Mouse (Mus musculus) hindbrain, postnatal 0 days (tissue): ENCODE measurements around the gene Ube3b. TPM values are rescaled to one million over a fixed set of nuclear protein-coding genes. Genes with fewer than 3 reads are reported as not detected.

ENCODE experiments used
- ATAC-seq: fragments of 200-750 bp; cut with Nextera tagmentation; 2 replicates; pipeline ENCODE4 v1.8.0; 2017; ENCODE audit warnings: mild to moderate bottlenecking, moderate TSS enrichment, moderate library complexity
- DNase-seq: peaks from one replicate; pipeline ENCODE4 v3.0.0-alpha.2; 2015; ENCODE audit warnings: low spot score
- H3K27ac ChIP-seq: fragments of 300-500 bp; sonication (generic); 2 replicates; pipeline ENCODE4 v1.5.1; 2014; ENCODE audit warnings: mild to moderate bottlenecking
- H3K27me3 ChIP-seq: fragments of 300-500 bp; sonication (generic); 2 replicates; pipeline ENCODE4 v1.6.1; 2014; ENCODE audit warnings: low read length, mixed read lengths; ENCODE audit not compliant: insufficient read depth
- H3K36me3 ChIP-seq: fragments of 300-500 bp; sonication (generic); 2 replicates; pipeline ENCODE4 v1.6.1; 2014; ENCODE audit warnings: low read length, mixed read lengths; ENCODE audit not compliant: insufficient read depth
- H3K4me1 ChIP-seq: fragments of 300-500 bp; sonication (generic); 2 replicates; pipeline ENCODE4 v1.6.1; 2014; ENCODE audit warnings: antibody characterized with exemption, low read length, mixed read lengths; ENCODE audit not compliant: insufficient read depth
- H3K4me2 ChIP-seq: fragments of 300-500 bp; sonication (generic); 2 replicates; pipeline ENCODE4 v1.6.1; 2014; ENCODE audit warnings: low read depth, mild to moderate bottlenecking, low read length, moderate library complexity, mixed read lengths
- H3K4me3 ChIP-seq: fragments of 300-500 bp; sonication (generic); 2 replicates; pipeline ENCODE4 v1.5.1; 2014; ENCODE audit warnings: low read length
- H3K9ac ChIP-seq: fragments of 300-500 bp; sonication (generic); replicated peaks from 2 replicates; pipeline ENCODE4 v1.6.1; 2014; ENCODE audit warnings: mild to moderate bottlenecking, low read length, moderate library complexity, mixed read lengths
- H3K9me3 ChIP-seq: fragments of 300-500 bp; sonication (generic); 2 replicates; pipeline ENCODE4 v1.6.1; 2016; ENCODE audit warnings: low read length, mixed read lengths
- CTCF ChIP-seq: IDR thresholded peaks from 2 replicates; pipeline ENCODE4 v1.5.1; 2016; ENCODE audit warnings: antibody characterized with exemption, control low read depth, low read depth
- WGBS: fragments of 180-500 bp; shearing (Covaris S2); extraction: QIAGEN DNeasy Blood & Tissue Kit; methylation state at CpG from one replicate; pipeline ENCODE4 v1.1.7; 2014; 5-methylcytosine and 5-hydroxymethylcytosine counted together
- polyA plus RNA-seq: library from polyadenylated mRNA; unstranded; fragments of >200 nt; fragmentation: Nextera tagmentation; extraction: Ambion mirVana; gene quantifications from 2 replicates; pipeline ENCODE4 v1.2.1, GENCODE M21; 2015
- total RNA-seq: library from RNA; depleted of rRNA; stranded (reverse); fragments of >200 nt; gene quantifications from 2 replicates; pipeline ENCODE4 v1.2.3, GENCODE M21; 2014

The Ube3b gene
- total and polyA plus RNA-seq, 2 experiments from 2014 or later: 31.4 to 69.9 TPM

- DNase-seq: no peak
- no peak for ATAC-seq
- WGBS: 82% methylated on average over 14 of the region's 14 CpGs
- no peak overlapping the region for H3K4me2 ChIP-seq
- 0 out of 2 replicates have a peak, but pooled peaks cover 13% of the 10 kb centered on the region for H3K36me3 ChIP-seq
- no peaks in the 10 kb centered on the region for H3K27me3 ChIP-seq
- H3K9ac ChIP-seq: no peak overlapping the region
- H3K4me3 ChIP-seq: no peak overlapping the region
- no peak overlapping the region for H3K27ac ChIP-seq
- TF ChIP-seq CTCF: no peak
- no peaks in the 10 kb centered on the region for H3K4me1 ChIP-seq
- no peaks in the 10 kb centered on the region for H3K9me3 ChIP-seq
Measured at GRCm38 (mm10) chr5:114435588-114435987, 55.2 kb downstream of the Ube3b start.

- no peak for TF ChIP-seq CTCF
Measured at GRCm38 (mm10) chr5:114443566-114444367, 63.4 kb downstream of the Ube3b start, which contains the start of the genes Mmab and Mvk. Gene Mmab, minus strand, starts transcription at chr5:114444060. Gene Mvk, plus strand, starts transcription at chr5:114444269.

GRCm38 (mm10) chr5:114444368-114444692 is 63.9 kb downstream of the Ube3b start:
- WGBS: under 1% methylated on average over 21 of the region's 21 CpGs
- ATAC-seq (peak; percentile 41; the same call in 1 of the 2 replicates), DNase-seq (no peak)
- no peak for TF ChIP-seq CTCF
- H3K27ac ChIP-seq: no peak overlapping the region
- no peaks in the 10 kb centered on the region for H3K9me3 ChIP-seq
- peak overlapping the region; percentile 44 for H3K9ac ChIP-seq
- H3K4me2 ChIP-seq: peak overlapping the region; percentile 65
- H3K4me1 ChIP-seq: peaks cover 6% of the 10 kb centered on the region
- H3K27me3 ChIP-seq: no peaks in the 10 kb centered on the region
- 0 out of 2 replicates have a peak, but pooled peaks cover 14% of the 10 kb centered on the region for H3K36me3 ChIP-seq
- peak overlapping the region; percentile 50 for H3K4me3 ChIP-seq

More at GRCm38 (mm10) chr5:114443566-114444367, 63.4 kb downstream of the Ube3b start, which contains the start of the genes Mmab and Mvk:
- ATAC-seq: peak; percentile 99
- H3K9me3 ChIP-seq: no peaks in the 10 kb centered on the region
- DNase-seq: peak; percentile 99
- H3K9ac ChIP-seq: peak within 1 kb of the TSS; percentile 44
- H3K4me3 ChIP-seq: peak within 1 kb of the TSS; percentile 50
- WGBS: 3% methylated on average over 43 of the region's 43 CpGs
- peaks cover 6% of the 10 kb centered on the region for H3K4me1 ChIP-seq
- H3K27ac ChIP-seq: peak within 1 kb of the TSS; percentile 74
- peak within 1 kb of the TSS; percentile 65 for H3K4me2 ChIP-seq
- no peaks in the 10 kb centered on the region for H3K27me3 ChIP-seq
- H3K36me3 ChIP-seq: 0 out of 2 replicates have a peak, but pooled peaks cover 12% of the 10 kb centered on the region

DNA sequence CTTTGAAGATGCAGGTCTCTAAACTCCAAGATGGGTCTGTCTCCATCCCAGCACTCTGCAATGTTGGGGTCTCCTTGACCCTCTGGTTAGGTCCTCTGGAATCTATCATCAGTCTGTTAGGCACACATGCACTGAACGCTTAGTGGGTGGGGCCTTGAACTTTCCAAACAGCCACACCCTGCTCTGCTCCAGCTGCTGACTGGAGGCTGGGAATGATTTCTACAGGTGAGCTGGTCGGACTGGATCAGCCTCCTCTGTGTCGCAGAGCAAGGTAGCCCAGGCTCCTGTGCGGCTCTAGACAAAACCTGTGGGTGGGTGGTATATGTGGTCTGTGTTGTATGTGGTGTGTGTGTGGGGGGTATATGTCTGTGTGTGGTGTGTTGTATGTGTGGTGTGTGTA is 68.6 kb downstream of the Ube3b start:
- Histone ChIP-seq H3K4me2 (no peak overlapping the region), H3K36me3 (peaks cover 21% of the 10 kb centered on the region; the same call in 1 of the 2 replicates)
- DNase-seq: no peak

GRCm38 (mm10) chr5:114456287-114456686 is 75.9 kb downstream of the Ube3b start:
- Histone ChIP-seq H3K27ac (no peak overlapping the region; the same call in 1 of the 2 replicates), H3K4me2 (no peak overlapping the region), H3K36me3 (peaks cover 7% of the 10 kb centered on the region; the same call in 1 of the 2 replicates), H3K9me3 (no peaks in the 10 kb centered on the region), H3K9ac (no peak overlapping the region), H3K4me3 (no peak overlapping the region), H3K4me1 (no peaks in the 10 kb centered on the region), H3K27me3 (no peaks in the 10 kb centered on the region)
- DNase-seq: peak; percentile 78
- peak; percentile 33 for TF ChIP-seq CTCF
- ATAC-seq: peak; percentile 62
- 44% methylated on average over 9 of the region's 9 CpGs for WGBS

More for the DNA sequence above, 68.6 kb downstream of the Ube3b start:
- H3K9me3 ChIP-seq: no peaks in the 10 kb centered on the region
- no peak for ATAC-seq
- H3K27ac ChIP-seq: no peak overlapping the region
- TF ChIP-seq CTCF: no peak
- H3K4me3 ChIP-seq: no peak overlapping the region
- H3K4me1 ChIP-seq: peaks cover 6% of the 10 kb centered on the region; the same call in 1 of the 2 replicates
- 92% methylated on average over 4 of the region's 4 CpGs for WGBS
- no peaks in the 10 kb centered on the region for H3K27me3 ChIP-seq
- no peak overlapping the region for H3K9ac ChIP-seq

- H3K36me3 ChIP-seq: peaks cover 7% of the 10 kb centered on the region; the same call in 1 of the 2 replicates
Measured at GRCm38 (mm10) chr5:114456995-114457605, 76.7 kb downstream of the Ube3b start.

More at GRCm38 (mm10) chr5:114456995-114457605, 76.7 kb downstream of the Ube3b start:
- H3K9me3 ChIP-seq: no peaks in the 10 kb centered on the region
- ATAC-seq (no peak), DNase-seq (no peak)
- WGBS: 67% methylated on average over 16 of the region's 16 CpGs
- no peak for TF ChIP-seq CTCF
- H3K4me2 ChIP-seq: no peak overlapping the region
- no peaks in the 10 kb centered on the region for H3K4me1 ChIP-seq
- H3K27me3 ChIP-seq: no peaks in the 10 kb centered on the region
- no peak overlapping the region for H3K4me3 ChIP-seq
- no peak overlapping the region for H3K27ac ChIP-seq
- H3K9ac ChIP-seq: no peak overlapping the region
